Mouse (Mus musculus) monocyte, adult 5-6 weeks (primary cell): ENCODE measurements around the gene Tbkbp1. TPM values are rescaled to one million over a fixed set of nuclear protein-coding genes. Genes with fewer than 3 reads are reported as not detected.

Source experiments
- ATAC-seq: fragments of 153-309, 156-312 bp; replicated peaks from 2 replicates; pipeline ENCODE4 v1.8.0; 2017; ENCODE audit warnings: mild to moderate bottlenecking; ENCODE audit not compliant: low TSS enrichment, insufficient number of reproducible peaks, severe bottlenecking, poor library complexity, low FRiP score
- total RNA-seq: library from RNA; stranded (forward); fragments of 200-1000, 200-491, 200-594 nt; gene quantifications from 3 replicates; pipeline ENCODE4 v1.2.3, GENCODE M21; 2017

Tbkbp1 gene
- total RNA-seq, 1 experiment from 2014 or later: 23.2 TPM

DNA sequence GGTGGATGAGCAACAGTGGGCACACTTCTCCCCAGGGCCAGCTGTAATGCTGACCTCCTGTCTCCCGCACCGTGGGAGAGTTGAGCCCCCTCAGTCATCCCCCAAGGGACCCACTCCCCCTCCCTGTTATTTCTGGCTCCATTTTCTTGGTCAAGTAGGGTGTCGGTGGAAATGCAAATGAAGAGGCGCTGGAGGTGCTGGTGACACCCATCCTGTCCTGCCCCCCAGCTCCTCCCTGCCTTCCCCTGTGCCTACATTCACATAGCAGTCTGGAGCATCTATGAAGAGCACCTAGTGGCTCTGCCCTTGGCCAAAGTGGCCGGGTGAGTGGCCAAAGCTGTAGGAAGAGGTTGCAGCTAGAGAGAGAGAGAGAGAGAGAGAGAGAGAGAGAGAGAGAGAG, 18.0 kb downstream of the Tbkbp1 start:
- ATAC-seq: 0 out of 2 replicates have a peak, but pooled peaks have one; percentile 27

DNA sequence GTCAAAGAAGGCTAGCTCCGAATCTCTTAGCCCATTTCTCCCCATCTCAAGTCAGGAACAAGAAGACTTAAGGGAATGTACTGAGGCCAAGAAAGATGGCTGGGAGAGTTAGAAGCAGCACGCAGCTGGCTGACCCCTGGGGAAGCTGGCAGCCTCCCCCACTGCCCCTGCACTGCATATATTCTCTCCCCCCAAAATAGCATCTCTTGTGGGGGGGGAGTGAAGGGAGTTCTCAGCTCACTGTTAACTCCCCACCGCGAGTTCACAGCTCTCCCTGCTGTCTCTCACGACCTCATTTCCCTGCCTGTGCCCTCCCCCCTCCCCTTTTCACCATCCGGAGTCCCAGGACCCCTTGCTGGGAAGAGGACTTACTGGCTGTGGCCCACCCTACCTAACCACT, 19.1 kb downstream of the Tbkbp1 start:
- no peak for ATAC-seq

DNA sequence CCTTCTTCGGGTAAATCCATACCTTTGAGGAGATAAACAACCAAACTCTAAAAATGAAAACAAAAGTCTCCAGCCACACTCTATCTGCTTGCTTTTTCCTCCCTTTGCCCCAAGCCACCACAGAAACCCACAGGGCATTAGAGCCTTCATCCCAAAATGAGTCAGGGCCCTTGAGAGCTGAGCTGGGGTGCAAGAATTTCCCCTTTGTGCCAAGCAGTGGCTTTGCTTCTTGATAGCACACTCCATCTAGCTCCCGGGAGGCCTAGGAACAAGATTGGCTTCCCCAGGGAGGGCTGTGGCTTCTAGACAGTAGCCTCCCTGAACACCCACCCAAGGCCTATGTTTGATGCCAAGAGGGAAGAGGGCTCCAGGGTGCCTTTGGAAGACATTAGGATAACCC, 19.6 kb downstream of the Tbkbp1 start:
- ATAC-seq: no peak

DNA sequence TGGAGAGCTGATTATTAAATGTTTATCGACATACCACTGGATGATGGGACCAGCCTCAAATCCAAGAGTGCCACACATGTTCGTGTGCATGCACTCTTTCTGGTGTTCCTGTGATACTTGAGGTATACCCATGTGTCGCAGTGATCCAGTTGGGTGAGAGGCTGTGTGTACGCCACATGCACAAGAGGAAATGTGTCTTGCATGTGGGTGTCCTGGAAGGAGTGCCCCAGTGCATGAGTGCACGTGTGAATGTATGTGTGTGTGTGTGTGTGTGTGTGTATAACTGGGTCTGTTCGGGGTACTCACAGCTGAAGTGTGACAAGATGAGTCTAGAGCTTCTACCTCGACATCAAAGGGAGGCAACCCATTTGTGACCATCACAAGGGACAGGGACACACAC, 21.0 kb downstream of the Tbkbp1 start:
- ATAC-seq: no peak

DNA sequence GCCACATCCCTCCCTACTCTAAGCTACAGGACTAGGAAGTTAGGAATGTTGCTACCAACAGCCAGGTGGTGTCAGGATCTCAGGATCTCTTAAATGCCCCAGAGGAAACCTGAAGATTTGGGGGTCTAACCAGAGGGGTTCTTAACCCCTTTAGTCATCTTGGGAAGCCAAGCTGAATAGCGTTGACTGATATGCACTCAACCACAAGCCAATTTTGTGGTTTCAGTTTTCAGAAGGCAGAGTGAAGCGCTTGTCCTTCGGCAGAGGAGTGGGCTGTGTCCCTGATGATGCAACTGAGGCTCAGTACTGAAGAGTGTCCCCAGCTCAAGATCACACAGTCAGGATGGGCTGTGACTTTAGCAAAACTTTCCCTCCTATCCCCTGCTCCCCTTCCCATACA, 22.3 kb downstream of the Tbkbp1 start:
- no peak for ATAC-seq

DNA sequence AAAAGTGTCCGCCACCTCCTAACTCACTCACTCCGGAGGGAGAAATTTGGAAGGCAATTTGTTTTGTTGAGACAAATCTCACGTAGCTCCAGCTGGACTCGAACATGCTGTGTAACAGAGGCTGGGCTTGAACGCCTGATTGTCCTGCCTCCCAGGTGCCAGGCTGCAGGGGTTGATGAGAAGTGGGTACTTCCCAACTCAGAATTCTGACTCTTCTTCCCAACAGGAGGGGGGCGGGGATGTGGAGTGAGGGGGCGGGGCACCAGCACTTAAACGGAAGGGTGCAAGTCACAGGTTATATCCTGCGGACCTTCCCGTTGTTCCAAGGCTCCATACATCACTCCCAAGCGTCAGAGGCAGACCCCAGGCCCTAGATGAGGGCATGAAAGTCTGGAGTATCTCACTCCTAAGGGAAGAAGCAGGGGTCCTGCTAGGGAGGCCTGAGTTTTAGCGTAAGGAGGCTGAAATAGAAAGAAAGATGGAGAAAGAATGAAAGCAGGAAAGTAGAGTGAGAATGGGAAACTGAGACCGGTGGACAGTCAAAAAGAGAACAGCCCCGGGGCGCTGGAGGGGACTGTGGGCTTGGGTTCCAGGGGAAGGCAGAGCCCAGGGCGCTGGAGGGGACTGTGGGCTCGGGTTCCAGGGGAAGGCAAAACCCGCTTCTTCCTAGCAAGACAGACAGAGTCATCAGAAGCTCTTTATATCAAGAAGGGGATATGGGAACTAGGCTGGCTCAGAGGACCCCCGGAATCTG, 23.6 kb downstream of the Tbkbp1 start:
- no peak for ATAC-seq

DNA sequence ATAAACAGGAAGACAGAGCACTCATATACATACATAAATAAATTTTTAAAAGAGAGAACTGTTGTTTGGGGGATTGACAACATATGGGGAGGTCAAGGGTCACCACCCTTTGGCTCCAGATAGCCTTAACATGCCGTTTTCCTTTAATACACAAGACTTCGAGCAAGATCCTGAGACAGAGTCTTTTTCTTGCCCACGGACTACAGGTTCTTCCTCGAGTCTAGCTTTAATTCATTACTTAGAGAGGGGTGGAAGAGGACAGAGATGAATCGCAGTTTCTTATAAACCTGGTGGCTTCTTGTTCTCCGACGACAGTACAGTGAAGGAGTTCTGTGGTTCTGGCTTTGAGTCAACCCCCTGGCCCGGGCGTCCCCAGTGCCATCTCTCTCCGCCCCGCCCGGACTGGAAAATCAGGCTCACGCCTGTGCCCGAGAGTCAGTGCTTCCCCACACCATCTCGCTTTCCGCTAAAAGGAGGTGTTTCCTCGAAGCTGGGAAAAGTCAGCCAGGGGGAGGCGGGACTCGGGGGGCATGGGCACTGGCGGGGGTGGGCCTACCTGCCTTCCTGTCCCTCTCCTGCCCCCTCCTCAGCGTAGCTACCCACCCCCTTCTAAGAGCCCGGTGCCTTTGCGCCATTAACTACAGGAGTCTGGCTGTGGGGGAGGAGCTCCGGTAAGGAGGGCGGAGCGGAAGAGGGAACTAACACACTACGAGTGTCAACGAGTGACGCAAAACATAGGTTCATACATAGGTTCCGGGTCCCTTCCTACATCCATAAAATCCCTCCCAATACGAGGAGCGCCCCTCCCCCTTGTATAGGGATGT, 24.4 kb downstream of the Tbkbp1 start:
- peak; percentile 86 for ATAC-seq

DNA sequence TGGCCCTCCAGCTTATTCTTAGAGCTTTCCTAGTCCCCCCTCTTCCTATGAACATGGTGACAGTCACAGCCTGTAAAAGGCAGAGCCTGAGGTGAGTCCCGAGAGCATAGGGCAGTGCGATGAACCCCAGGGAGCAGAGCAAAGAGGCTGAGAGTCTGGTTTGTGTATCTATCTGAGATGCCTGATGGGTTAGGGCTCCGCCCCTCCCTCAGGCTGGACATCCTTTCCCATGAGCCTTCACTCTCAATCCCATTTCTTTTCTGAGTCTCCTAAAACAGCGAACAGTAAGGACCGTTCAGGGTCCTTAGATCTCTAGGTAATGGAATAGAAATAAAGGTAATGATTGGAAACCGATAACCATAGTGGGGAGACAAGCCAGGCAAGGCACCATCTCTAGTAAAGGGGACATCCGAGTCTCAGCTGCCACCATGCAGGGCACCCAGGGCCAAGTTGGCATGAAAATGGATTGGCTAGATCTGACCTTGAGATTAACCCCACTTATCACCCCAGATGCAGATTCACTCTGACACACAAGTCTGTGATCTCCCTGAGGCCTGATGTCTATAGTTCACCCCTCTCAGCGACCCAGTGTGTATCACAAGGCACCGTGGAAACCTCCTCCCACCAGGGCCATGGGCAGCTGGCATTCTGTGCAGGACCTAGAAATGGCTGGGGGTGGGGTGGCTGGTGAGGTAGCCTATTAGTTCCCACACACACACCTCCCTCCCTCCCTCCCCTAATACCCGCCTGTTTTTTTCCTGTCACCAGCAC, 26.8 kb downstream of the Tbkbp1 start:
- no peak for ATAC-seq

DNA sequence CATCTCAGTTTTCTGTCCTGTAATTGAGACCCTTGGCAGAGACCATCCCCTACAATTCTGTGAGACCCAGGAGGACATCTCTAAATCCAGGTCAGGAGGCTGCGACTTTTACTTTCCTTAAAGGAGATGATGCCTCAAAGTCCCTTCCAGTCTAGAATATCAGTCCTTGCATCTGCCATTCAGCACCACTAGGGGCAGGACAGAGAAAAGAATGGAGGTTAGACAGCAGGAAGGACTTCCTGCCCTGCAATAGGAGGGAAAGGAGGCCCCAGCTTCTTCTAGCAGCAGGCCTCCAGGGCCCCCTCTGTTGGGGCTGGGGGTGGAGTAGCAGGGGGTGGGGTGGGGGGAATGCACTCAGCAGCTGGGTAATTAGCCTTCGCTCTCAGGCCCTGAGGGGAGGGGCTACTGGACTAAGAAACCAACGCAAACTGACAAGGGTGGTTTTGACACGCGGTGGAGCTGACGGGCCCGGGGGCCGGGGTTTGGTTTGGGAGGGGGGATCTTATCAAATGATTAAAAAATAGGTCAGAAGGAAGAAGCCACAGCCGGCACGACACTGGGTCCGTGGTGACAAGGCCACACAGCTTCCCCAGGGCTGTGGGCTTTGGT, 27.9 kb downstream of the Tbkbp1 start:
- peak; percentile 44; the same call in 1 of the 2 replicates for ATAC-seq

DNA sequence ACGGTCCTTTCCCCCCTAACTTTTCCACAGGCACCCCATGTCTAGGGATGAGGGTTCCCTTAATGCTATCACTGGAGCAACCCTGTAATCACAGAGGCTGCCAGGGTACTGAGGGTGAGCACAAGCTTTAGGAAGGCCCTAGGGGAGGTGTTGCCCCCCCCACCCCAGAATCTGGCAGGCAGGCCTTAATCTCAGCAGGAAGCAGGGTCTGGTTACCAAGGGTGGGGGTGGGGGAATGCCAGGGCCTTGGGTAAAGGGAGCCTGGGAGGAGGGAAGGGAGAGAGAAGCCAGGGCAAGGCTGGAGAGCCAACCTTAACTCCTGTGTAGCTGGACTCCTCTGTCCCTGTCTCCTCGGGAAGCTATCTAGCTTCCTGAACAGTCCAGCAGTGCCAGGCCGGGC, 30.7 kb downstream of the Tbkbp1 start:
- ATAC-seq: no peak

DNA sequence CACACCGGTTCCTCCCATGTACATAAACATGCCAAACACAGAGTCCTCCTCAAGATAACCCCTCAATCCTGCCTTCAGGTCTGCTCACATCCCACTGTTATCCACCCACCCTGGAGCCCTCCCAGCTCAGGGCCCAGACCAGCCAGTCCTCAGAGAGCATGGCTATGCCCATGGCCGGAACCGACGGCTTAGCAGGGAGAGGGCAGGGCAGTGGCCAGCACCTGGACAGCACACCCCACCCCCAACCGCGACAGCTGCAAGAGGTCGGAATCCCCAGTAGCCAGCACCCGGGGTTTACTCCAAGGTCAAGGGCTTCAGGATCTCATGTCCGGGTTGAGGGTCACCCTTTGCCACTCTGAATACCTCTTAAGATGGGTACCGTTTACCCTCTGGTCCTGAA, 31.1 kb downstream of the Tbkbp1 start:
- ATAC-seq: no peak

DNA sequence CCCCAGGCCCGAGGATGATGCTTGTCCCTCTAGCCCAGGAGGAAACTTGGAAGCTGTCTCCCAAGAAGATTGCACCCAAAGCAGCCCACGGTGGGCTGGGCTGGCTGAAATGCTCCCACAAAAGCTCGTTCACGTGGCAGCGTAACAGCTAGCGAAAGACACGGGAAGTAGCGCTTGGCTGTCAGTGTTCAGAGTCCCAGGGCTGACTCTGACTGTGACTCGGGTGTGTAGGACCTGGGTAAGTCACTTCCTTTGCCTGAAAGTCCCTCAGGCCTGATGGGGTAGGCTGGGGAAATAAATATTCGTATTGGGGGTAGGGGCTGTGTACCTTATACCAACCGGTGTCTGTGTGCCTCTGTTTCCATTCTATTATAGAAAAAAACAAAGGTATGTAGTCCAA, 35.5 kb downstream of the Tbkbp1 start:
- ATAC-seq: no peak

DNA sequence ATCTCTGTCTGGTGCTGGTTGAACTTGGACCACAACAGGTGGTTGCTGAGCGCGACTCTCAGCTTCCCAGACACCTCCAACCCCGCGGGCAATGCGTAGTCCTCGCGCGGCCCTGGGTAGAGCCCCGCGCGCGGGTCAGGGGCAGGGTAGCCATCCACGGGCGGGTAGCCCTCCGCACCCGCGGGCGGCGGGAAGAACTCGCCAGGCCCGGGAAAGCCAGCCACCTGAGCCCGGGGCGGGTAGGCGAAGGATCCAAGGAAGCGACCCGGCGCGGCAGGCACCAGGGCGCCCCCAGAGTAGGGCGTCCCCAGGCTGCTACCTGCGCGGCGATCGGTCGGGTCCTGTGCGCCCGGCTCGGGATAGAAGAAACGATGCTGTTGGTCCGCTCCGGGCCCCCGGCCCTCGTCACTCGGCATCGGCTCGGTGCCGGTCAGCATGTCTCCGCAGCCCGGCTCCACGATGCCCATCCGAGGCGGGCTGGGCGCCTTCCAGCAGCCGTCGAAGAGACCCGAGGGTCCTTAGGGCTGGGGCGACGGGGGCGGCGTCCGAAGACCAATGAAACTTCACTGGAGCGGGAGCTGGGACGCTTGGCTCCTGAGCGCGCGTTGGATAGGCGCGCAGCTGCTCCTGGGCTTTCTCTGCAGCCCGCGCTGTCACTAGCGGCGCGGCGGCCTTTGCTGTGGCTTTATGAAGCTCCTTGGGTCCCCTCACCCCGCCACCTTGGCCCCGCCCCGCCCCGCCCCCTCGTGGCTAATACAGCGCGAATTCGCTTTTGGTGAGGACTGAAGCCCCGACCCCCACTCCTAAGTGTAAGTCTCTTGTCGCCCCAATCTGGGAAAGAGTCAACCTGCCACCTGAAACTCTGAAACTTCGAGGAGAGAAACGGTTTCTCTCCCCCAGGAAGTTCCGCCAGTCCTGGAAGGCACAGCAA, 36.4 kb downstream of the Tbkbp1 start, which contains the start of gene Tbx21:
Gene Tbx21, minus strand, starts transcription at position 661 of the 931 bp plus-strand sequence.
- no peak for ATAC-seq

DNA sequence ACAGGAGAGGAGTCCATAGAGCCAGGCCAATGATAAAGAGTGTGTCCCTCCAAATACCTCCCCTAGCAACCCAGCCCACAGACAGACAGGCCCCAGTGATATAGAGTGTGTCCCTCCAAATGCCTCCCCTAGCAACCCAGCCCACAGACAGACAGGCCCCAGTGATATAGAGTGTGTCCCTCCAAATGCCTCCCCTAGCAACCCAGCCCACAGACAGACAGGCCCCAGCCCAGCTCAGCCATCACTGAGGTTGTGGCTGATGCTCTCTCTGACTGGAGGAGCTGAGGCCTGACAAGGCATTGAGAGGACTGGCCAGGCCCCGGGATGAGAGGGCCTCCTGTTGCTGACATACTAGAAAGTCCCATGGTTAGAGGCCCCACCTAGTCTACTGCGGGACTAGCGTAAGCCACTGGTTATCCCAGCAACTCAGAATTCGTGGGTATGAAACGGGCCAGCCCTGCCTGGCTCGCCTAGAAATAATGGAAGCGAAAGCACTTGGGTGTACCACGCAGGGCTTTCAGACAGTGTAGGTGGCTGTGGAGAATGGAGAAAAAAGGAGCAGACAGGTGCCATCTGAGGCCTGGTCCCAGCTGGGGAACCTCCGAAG, 38.7 kb downstream of the Tbkbp1 start:
- ATAC-seq: peak; percentile 61; the same call in 1 of the 2 replicates

DNA sequence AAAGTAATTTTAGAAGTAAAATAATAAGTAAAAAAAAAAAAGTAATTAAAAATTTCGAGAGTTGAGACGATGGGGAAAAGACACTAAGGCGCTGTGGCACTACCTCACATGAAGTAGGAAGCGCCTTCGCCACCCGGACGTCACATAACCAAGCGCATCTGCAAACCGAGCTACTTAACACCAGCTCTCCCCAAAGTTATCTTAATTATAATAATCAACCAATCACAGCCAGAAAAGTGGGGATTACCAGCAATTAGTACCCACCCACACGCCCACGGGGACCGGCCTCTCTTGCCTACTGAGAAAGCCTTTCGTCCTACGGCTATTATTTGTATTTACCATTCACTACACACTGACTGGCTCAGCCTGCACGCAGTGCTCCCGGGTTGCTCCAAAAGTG, 42.3 kb downstream of the Tbkbp1 start:
- no peak for ATAC-seq

DNA sequence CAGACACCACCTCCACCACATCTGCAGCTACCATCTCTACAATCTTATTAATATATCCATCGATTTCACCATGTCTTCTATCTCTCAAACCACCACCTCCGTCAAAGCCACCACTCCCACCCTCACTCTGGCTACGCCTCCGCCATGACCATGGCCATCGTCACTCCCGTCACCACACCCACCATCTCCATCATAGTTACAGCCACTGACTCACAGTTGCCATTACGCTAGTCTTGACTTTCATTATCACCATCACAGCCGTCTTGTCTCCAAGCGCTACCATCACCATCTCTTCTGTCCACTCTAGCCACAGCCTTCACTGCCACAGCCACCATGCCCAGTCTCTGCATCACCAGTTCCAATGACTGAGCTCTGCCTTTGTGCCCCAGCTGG, 47.2 kb downstream of the Tbkbp1 start:
- ATAC-seq: peak; percentile 70
